Mouse (Mus musculus): Measurements from ENCODE around the gene Cyb5r4.
"Not testable (repeated sequence)": the region's sequence is repeated elsewhere in the genome, so short reads cannot be mapped to it uniquely, and the experiment has no call there.

Gene Cyb5r4

DNA sequence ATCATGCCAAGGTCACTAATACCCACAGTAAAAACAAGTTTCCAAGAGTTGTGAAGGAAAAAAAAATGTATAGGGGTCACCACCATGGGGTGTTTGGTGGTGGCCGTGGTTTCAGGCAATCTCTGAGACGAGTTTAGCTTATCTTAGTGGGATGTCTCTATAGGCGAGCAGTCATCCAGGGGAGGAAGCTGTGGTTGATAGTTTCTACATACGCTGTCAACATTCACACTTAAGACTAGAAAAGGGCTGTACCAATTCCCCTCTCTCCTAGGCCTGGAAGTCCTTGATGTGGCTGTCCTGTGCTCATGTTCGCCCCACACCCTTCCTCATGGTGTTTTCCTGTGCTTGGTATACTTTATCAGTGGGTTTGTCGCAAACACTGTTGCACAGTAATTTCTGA, 4.0 kb downstream of the Cyb5r4 start:
- DNase-seq (ENCODE audit: low spot score in 2 of 2), result no peak

DNA sequence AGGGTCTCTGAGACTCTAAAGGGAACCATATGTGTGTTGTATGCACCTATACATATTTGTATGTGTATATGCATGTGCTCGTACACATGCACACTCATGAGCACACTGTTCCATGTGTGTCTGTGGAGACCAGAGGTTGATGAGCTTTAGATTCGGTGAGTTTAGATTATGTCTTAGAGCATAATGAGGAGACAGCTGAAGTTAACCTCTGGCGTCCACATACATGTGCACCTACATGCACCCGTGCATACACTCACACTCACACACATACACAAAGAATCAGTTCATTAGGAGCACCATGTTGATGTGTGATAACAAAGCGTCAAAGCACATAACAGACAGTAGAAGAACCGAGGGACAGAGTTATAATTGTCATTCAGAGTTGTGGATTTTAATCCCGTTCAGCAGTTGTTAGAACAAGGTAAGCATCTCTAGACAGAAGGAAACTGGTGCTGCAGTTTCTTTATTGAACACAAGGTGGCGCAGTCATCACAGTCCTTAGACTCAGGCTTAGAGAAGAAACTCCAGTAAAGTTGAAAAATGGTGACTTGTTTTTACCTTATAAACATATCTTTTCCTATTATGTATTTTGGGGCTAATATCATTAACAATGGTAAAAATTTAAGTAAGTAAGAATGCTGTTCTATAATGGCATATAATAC, 5.7 kb downstream of the Cyb5r4 start:
- peak; percentile 61 to 84 for DNase-seq (ENCODE audit: low spot score in 2 of 2)

DNA sequence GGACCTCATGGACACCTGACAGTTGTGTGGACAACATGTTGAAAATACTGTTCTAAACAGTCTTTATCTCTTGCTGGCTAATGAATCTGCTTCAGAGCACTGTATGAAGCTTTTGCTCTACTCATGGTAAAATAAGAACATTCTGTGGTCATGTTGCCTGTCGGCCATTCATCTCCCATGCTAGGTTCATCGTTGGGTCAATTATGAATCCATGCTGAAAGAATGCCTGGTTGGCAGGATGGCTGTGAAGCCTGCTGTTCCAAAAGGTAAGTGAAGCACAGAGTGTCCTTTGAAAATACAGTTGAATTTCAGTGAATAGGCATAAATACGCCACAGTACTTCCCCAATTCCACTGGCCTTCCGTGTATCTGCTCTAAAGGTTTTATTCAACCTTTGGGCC, 10.4 kb downstream of the Cyb5r4 start:
- DNase-seq (ENCODE audit: low spot score in 2 of 2), result no peak

DNA sequence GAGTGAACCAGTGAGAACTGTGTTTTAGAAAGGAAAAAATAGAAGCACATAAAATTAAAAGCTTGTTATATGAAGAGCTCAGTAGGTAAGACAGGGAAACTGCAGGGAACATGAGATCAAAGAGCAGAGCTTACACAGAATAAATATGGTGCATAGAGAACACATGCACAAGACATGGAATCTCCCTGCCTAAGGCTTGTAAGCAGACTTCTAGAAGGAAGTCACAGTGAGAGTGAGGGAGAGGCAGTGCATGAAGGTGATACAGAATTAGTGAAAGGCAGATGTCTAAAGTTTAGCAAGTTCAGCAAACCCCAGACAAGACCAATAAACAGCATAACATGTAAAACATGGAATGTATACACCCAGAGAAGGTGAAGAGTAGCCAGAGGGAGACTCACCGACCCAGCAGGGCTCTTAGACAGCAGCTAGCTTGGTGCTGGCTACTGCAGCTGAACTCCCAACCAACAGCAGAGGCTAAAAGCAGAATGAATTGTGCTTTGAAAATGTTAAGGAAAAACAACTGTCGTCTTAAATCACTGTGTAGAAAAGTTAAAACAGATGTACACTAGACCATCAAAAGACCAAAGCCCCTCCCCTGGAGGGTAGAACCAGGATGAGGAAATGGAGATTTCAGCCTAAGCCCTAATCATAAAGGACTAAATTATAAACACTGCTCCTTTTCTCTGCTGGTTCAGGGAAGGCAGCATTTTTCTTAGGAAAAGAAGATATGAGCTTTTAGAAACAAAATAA, 13.2 kb downstream of the Cyb5r4 start:
- DNase-seq (ENCODE audit: low spot score in 2 of 2), result no peak

DNA sequence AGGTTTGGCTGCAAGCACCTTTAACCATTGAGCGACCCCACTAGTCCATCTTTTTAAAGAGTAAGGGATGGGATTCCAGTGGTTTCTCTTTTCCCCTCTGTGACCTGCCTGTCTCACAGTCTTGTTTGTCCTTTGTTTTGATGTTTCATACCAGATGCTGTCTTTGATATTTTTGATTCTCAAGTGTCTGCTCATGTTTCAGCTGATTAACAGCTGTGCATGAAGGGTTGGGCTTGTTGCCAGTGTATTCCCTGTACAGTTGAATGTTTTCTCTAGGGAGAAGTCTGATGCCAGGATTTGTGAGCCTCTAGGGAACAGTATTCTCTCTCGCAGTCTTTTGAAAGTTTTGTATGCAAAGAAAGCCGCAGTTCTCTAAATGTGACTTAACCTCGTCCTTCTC, 27.6 kb downstream of the Cyb5r4 start:
- DNase-seq (ENCODE audit: low spot score in 2 of 2), result peak in 1 of 2 experiments; percentile 31

DNA sequence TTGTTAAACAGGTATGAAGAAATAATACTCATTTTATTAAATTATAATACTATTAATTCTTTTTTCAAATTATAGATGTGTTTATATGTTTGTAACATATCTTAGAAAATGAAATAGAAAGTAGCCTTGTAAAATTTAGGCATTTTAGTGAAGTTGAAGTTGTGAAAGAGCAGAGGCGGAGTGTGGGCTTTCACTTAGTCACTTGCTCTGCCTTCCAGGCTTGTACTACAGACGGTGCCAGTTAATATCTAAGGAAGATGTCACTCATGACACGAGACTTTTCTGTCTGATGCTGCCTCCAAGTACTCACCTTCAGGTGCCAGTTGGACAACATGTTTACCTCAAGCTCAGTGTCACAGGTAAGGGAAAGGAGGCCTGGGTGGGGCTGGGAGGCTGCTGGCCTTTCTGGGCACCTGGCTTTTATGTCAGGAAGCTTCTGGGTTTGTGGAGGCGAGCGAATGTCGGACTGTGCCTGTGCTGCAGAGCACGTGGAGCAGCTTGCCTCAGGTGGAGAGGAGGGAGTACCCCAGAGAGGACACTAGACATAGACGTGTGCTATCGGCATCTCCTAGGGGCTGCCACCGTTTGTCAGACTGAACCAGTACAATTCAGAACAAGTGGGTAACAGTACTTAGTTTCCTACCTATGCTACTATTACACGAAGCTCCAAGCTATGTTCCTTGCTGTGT, 33.9 kb downstream of the Cyb5r4 start:
- peak; percentile 16 to 36 for DNase-seq (ENCODE audit: low spot score in 2 of 2)

DNA sequence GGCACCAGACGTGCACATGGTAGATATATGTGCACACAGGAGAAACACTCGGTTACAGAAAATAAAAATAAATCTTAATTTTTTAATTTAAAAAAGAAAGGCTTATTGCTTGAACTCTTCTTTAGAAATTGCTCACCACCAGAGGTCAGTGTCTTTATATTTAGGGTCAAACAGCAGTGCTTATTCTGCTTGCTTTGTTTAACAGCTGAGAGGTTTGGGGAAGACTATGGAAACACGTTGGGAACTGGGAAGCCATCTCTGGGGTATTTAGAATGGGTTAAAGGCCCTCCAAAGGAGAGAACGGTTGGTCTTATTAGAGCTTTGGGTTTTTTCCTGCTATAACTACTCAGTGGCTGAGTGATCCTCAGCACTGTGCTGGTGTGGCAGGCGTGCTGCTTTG, 40.5 kb downstream of the Cyb5r4 start:
- DNase-seq (ENCODE audit: low spot score in 2 of 2), result no peak

DNA sequence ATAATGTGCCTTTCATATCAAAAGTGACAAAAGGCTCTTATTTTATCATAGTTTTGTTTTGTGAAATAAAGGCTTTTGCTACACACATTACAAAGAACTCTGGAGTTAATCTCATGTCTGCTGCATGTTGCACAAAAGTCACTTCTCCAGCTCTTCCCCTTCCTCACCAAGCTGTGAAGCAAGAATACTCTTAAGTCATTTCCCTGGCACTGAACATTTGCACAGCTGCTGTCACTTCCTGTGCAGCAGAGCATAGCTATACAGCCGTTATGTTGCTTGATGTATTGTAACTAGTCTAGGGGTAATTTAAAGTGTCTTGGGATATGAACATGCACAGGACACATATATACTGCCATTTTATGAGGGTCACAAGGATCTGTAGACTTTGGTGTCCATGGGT, 46.3 kb downstream of the Cyb5r4 start:
- no peak for DNase-seq (ENCODE audit: low spot score in 2 of 2)

DNA sequence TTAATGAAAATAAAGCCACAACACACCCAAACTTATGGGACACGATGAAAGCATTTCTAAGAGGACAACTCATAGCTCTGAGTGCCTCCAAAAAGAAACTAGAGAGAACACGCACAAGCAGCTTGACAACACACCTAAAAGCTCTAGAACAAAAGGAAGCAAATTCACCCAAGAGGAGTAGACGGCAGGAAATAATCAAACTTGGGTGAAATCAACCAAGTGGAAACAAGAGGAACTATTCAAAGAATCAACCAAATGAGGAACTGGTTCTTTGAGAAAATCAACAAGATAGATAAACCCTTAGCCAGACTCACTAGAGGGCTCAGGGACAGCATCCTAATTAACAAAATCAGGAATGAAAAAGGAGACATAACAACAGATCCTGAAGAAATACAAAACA, 49.8 kb downstream of the Cyb5r4 start:
- DNase-seq (ENCODE audit: low spot score in 2 of 2), result not testable (repeated sequence)

DNA sequence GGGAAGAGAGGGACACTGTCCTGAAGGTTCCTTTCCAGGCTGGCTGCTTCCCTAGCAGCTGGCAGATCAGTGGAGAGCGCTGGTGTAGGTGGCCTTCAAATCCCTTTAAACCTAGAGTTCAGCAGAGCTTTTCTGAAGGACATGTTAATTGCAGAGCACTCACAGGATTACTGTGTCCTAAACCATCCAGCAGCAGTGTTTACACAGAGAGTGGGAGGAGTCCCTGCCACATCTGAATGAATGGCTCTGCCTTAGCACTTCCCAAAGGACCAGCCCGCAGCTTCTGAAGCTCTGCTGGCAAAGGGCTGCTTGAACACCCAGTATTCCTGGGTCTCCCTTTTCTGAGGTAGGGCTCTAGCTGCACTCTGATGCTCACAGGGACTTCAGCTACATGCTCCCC, 56.1 kb downstream of the Cyb5r4 start:
- no peak for DNase-seq (ENCODE audit: low spot score in 2 of 2)

DNA sequence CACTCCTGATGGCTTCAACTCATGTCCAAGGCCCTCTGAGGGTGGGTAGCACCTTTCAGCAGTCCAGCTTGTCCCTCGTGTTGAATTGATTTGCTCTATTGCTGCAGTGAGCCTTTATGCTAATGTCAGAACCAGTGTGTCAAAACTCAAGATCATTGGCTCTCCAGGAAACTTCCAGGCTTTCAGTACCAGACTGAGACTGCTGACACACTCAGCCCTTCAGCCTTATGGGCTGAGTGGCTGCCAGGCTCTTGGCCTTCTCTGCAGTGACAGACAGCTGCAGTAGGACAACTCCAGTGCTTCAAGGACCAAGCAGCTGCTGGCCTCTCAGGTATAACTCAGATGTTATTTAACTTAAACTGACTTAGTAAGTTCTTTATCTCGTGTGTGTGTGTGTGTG, 57.7 kb downstream of the Cyb5r4 start:
- DNase-seq (ENCODE audit: low spot score in 2 of 2), result no peak

DNA sequence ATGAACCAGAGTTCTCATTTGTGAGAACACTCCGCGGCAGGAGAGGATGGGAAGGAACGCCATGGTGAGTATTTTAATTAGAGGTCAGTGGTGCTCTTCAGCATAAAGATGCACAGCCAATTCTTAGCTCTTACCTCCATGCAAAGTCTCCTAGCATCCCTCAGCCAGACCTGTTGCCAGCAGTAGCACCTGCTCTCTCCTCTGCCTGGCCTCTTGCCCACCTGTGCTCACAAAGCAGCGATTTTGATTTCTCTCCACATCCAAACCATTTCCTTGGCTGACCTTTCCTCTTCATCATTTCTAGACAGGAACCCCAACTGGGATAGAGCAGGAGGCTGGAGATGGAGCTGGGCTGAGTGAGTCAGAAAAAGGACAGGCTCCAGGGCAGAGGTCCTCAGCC, 65.2 kb downstream of the Cyb5r4 start:
- no peak for DNase-seq (ENCODE audit: low spot score in 2 of 2)

DNA sequence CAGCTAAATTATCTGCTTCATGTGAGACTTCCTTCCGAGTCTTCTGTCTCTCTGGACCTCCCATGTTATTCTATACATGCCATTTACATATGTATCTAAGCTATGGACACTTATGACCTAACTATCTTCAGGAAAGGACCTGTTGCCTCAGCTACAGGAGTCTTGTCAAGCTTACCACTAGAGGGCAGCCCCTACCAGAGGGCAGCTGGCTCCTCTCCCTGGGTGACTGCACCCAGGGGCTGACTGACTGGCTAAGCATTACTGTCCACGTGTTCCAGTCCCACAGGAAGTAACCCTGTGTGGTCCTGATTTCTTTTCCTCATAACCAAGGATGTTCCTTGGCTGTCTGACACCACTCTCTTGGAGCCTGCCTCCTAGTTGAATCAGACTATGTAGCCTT, 76.2 kb downstream of the Cyb5r4 start:
- DNase-seq (ENCODE audit: low spot score in 2 of 2), result peak; percentile 31 to 45

DNA sequence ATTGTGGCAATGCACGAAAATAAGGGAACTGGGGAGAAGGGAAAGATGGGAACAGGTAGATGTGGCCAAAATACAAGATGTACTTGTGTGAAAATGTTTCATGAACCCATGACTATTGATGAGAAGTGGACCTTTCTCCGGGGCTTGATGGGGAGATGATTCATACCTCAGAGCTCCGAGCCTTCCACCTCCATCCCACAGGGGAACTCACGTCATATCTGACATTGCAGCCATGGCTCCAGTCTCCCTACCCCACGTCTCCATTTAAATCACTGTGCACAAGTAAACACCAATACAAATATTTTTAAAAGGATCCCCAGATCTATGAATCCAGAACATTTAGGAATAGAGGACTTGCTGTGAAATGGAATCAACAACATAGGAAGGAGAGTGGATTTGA, 93.2 kb downstream of the Cyb5r4 start:
- peak in 1 of 2 experiments; percentile 4 for DNase-seq (ENCODE audit: low spot score in 2 of 2)

DNA sequence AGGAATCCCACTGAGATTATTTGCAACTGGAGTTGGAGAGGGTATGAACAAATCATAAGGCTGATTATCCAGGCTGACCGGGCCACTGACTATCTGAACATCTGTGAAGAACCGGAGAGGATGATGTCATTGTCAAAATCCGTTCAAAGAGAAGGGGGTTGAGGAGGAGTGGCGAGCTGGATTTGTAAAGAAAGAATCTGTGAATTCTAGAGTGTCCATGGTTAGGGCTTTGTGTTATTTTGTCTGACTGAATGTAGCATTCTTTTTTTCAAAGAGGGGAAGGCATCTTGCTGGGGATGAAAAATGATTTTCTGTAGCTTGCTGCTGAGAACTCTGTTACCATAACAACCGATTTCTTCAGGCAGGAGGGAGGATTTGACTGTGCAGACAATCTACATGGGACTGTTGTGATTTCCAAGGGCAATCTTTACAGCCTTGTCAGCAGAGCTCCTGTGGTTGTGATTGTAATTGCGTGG, 93.7 kb downstream of the Cyb5r4 start:
- DNase-seq (ENCODE audit: low spot score in 2 of 2), result peak; percentile 9 to 38

DNA sequence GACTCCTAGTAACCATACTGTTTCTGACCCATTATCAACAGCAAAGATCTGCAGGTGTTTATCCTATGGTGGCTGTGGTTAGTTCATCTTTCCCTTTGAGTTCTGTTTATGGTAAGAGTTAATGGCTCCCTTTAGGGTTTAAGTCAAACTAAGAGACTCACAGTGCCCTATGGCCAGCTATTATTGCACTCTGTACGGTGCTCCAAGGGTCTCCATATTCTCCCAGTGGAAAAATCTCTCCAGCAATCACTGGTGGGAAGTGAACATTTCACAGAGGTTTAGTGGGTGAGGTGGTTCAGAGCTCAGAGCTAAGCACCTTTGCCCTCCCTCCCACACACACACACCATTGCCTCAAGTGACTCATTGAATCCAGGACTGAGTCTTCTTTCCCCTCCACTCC, 94.2 kb downstream of the Cyb5r4 start:
- no peak for DNase-seq (ENCODE audit: low spot score in 2 of 2)

DNA sequence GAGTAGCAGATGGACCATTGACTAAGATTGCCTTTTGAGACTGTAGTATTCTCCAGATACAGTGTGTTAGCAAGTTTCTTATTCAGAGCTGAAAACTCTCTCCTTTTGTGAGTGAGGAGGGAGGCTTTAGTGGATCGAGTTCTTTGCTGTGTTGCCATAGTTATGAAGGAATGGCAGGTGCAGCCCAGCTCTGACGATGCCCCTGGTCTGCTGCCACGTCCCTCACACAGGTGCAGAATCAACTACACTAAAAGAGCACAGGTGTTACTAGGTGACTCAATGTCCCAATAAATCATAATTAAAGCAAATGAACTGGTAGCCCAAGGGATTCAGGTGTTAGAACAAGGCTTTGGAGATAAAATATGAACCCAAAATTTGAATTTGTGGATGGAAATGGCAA, 97.2 kb downstream of the Cyb5r4 start:
- DNase-seq (ENCODE audit: low spot score in 2 of 2), result no peak

DNA sequence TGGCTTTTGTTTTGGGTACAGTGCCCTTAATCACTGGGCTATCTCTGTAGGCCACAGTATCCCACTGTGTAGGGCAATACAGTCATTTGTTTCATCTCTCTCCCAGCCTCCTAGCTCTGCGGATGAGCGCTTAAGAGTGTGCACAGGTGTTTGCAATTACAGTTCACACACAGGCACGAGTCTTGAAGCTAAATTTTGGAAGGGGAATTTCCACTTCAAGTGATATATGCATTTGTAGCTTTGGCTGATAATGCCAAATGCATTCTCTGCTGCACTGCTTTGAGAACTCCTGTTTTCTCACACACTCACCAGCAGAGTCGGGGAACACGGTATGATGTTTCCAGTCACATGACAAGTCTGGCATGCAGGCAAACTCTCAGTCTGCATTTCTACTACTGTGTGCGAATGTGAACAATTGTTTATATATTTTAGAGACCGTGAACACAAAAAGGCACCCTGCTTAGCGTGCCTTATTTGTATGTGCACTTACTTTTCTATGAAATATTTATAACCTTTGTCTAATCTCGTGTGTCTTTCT, 100.2 kb downstream of the Cyb5r4 start:
- no peak for DNase-seq (ENCODE audit: low spot score in 2 of 2)

DNA sequence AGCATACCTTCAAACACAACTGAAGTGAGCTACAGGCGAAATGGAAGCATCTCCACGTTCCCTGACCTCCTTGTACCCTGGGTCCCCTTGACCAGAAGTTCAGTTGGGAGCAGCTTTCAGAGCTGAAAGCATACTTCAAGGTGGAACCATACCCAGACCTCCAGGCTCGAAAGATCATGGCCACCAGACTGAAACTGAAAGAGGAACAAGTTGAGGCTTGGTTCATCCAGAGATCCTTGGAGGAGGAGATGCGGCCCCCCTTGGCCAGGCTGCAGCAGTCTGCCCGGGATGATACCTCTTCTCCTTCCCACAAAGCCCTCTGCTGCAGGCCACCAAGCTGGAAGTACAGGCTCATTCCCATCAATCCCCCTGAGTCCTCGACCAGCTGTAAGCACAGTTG, 105.2 kb downstream of the Cyb5r4 start:
- not testable (repeated sequence) for DNase-seq (ENCODE audit: low spot score in 2 of 2)
